Mouse (Mus musculus) bone marrow macrophage, adult 2 months (primary cell): ENCODE measurements around the gene Zfyve21.

Source experiments
- CTCF ChIP-seq: IDR thresholded peaks from 2 replicates; pipeline ENCODE4 v1.5.1; 2012; ENCODE audit warnings: low read depth, mild to moderate bottlenecking, low read length, moderate library complexity
- POLR2A ChIP-seq: IDR thresholded peaks from 2 replicates; pipeline ENCODE4 v1.6.1; 2012; ENCODE audit warnings: mild to moderate bottlenecking, low read depth, low read length, borderline replicate concordance

GRCm38 (mm10) chr12:111842565-111843433, 28.8 kb downstream of the Zfyve21 start:
- TF ChIP-seq CTCF (no peak), POLR2A (no peak)
